Mouse (Mus musculus): ENCODE data around the gene Dlg2. TPM values are rescaled to one million over a fixed set of nuclear protein-coding genes. Genes with fewer than 3 reads are reported as not detected.

Gene Dlg2
- polyA plus RNA-seq, 1 experiment = 0.01 TPM

DNA sequence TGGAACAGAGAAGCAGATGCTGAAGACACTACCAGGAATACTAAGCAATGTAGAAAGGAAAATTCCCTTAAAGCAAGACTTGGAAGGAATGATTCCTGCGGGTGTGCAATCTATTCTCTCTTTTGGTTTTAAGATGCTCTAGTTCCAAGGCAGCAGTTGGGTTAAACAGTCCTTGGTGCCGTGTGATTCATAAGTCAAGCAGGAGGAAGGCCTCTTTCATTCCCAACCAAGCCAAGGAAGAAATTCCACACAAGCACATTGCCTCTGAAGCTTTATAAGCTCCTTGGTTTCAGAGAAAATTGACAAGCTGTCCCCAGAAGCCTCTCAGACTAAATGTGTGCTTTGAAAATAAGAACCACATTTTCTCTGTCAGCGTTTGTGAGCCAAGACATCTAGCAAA is 1309.4 kb downstream of the Dlg2 start:
- TF ChIP-seq USF1 (IDR thresholded peaks at IDR 0.05; ENCODE audit: low read depth) (no peak), MYOD1 (IDR thresholded peaks at IDR 0.05; ENCODE audit: control insufficient read depth, insufficient read length, low read depth) (no peak), MAX (IDR thresholded peaks at IDR 0.05) (no peak), FOSL1 (IDR thresholded peaks at IDR 0.05; ENCODE audit: insufficient read depth, low read length, poor library complexity, severe bottlenecking) (no peak), CTCF (IDR thresholded peaks at IDR 0.05; ENCODE audit: control insufficient read depth, insufficient read depth, insufficient read length) (no peak), MYOG (IDR thresholded peaks at IDR 0.05; ENCODE audit: control insufficient read depth, extremely low read depth, insufficient read length) (no peak), CEBPB (IDR thresholded peaks at IDR 0.05; ENCODE audit: low read depth) (no peak)
- Histone ChIP-seq H3K4me3 (ENCODE audit: insufficient read depth, poor library complexity, severe bottlenecking) (no peak overlapping the region), H3K27me3 (ENCODE audit: control insufficient read depth, insufficient read depth, insufficient read length) (no peaks in the 10 kb centered on the region), H3K36me3 (ENCODE audit: control insufficient read depth, insufficient read depth) (no peaks in the 10 kb centered on the region), H3ac (ENCODE audit: control insufficient read depth, insufficient read length, low read depth) (no peak overlapping the region), H3K79me3 (ENCODE audit: low read depth) (no peaks in the 10 kb centered on the region), H3K79me2 (ENCODE audit: control insufficient read depth, insufficient read depth) (no peaks in the 10 kb centered on the region)

DNA sequence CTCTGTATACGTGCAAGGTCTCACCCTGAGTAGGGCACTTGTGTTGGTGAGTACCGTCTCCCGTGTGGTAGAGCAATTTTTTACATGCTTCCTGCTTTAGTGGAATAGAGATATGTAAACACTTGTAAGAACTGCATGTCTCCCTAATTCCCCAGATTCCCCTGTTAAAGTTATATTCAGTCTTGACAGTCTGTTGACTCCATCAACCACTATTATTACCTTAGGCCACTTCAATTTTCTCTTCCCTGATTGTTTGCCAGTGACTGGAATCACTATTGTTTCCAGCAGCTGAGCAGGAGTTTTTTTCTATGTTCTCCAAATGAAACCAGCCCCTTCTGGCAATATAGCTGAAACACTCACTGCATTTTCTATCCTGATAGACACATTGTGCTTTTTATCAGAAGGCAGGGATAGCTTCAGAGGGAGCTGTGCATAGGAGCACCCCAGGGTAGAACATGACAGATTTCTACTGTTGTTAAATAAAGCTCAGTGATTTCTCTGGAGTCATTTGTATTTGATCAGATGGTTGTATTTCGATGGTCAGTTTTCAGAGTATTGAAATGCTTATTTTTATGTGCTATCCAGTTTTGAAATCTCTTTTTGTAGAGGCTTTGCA is 1314.6 kb downstream of the Dlg2 start:
- Histone ChIP-seq H3K4me3 (ENCODE audit: insufficient read depth, poor library complexity, severe bottlenecking) (no peak overlapping the region), H3K36me3 (ENCODE audit: control insufficient read depth, insufficient read depth) (no peaks in the 10 kb centered on the region), H3K27me3 (ENCODE audit: control insufficient read depth, insufficient read depth, insufficient read length) (no peaks in the 10 kb centered on the region), H3ac (ENCODE audit: control insufficient read depth, insufficient read length, low read depth) (no peak overlapping the region), H3K79me2 (ENCODE audit: control insufficient read depth, insufficient read depth) (no peaks in the 10 kb centered on the region), H3K79me3 (ENCODE audit: low read depth) (no peaks in the 10 kb centered on the region)
- no peak for TF ChIP-seq CTCF (IDR thresholded peaks at IDR 0.05; ENCODE audit: control insufficient read depth, insufficient read depth, insufficient read length)
- no peak for TF ChIP-seq MYOG (IDR thresholded peaks at IDR 0.05; ENCODE audit: control insufficient read depth, extremely low read depth, insufficient read length)
- TF ChIP-seq MAX (IDR thresholded peaks at IDR 0.05) = no peak
- TF ChIP-seq CEBPB (IDR thresholded peaks at IDR 0.05; ENCODE audit: low read depth) = no peak
- no peak for TF ChIP-seq MYOD1 (IDR thresholded peaks at IDR 0.05; ENCODE audit: control insufficient read depth, insufficient read length, low read depth)
- no peak for TF ChIP-seq FOSL1 (IDR thresholded peaks at IDR 0.05; ENCODE audit: insufficient read depth, low read length, poor library complexity, severe bottlenecking)
- TF ChIP-seq USF1 (IDR thresholded peaks at IDR 0.05; ENCODE audit: low read depth) = no peak

DNA sequence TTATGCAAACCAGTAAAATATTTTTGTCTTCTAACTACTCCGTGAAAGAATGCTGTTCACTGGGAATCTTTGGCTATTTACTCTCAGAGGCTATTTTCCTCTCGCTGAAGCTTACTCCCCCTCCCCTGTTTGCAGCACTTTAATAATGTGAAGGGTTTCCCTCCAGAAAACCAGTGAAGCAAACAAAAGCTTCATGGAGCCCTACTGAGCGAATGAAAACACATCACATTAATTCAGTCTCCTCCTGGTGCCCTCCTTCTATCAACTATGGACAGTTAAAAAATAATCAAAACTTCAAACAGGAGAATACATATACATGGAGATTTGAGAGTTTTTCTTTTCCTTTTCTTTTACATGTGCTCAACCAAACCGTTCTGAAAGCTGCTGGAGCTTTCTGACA is 1330.2 kb downstream of the Dlg2 start:
- Histone ChIP-seq H3K36me3 (ENCODE audit: control insufficient read depth, insufficient read depth) (no peaks in the 10 kb centered on the region), H3ac (ENCODE audit: control insufficient read depth, insufficient read length, low read depth) (no peak overlapping the region), H3K79me2 (ENCODE audit: control insufficient read depth, insufficient read depth) (no peaks in the 10 kb centered on the region), H3K79me3 (ENCODE audit: low read depth) (no peaks in the 10 kb centered on the region), H3K4me3 (ENCODE audit: insufficient read depth, poor library complexity, severe bottlenecking) (no peak overlapping the region), H3K27me3 (ENCODE audit: control insufficient read depth, insufficient read depth, insufficient read length) (no peaks in the 10 kb centered on the region)
- TF ChIP-seq MYOD1 (IDR thresholded peaks at IDR 0.05; ENCODE audit: control insufficient read depth, insufficient read length, low read depth) (no peak), CEBPB (IDR thresholded peaks at IDR 0.05; ENCODE audit: low read depth) (no peak), USF1 (IDR thresholded peaks at IDR 0.05; ENCODE audit: low read depth) (no peak), MAX (IDR thresholded peaks at IDR 0.05) (no peak), MYOG (IDR thresholded peaks at IDR 0.05; ENCODE audit: control insufficient read depth, extremely low read depth, insufficient read length) (no peak), CTCF (IDR thresholded peaks at IDR 0.05; ENCODE audit: control insufficient read depth, insufficient read depth, insufficient read length) (no peak), FOSL1 (IDR thresholded peaks at IDR 0.05; ENCODE audit: insufficient read depth, low read length, poor library complexity, severe bottlenecking) (no peak)

DNA sequence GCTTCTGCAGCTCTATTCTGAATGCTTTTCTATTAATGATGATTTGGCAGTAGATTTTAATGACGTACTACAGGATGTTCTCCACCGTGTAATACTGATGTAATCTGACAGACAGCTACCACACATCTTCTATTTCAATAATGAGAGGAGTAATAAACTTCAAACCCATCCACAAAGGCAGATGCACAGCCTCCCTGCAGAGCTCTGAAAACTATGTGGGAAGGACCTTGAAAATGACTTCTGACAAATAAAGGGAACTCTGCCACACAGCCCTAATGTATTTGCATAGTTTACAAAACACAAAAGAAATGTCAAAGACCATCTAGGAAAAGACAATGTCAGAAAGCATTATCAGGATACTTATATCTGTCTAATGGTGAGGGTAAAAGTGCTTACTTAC is 1334.3 kb downstream of the Dlg2 start:
- Histone ChIP-seq H3K79me3 (ENCODE audit: low read depth) (no peaks in the 10 kb centered on the region), H3K36me3 (ENCODE audit: control insufficient read depth, insufficient read depth) (no peaks in the 10 kb centered on the region), H3K4me3 (ENCODE audit: insufficient read depth, poor library complexity, severe bottlenecking) (no peak overlapping the region), H3ac (ENCODE audit: control insufficient read depth, insufficient read length, low read depth) (no peak overlapping the region), H3K27me3 (ENCODE audit: control insufficient read depth, insufficient read depth, insufficient read length) (no peaks in the 10 kb centered on the region), H3K79me2 (ENCODE audit: control insufficient read depth, insufficient read depth) (no peaks in the 10 kb centered on the region)
- TF ChIP-seq USF1 (IDR thresholded peaks at IDR 0.05; ENCODE audit: low read depth) (no peak), MAX (IDR thresholded peaks at IDR 0.05) (no peak), FOSL1 (IDR thresholded peaks at IDR 0.05; ENCODE audit: insufficient read depth, low read length, poor library complexity, severe bottlenecking) (no peak)

DNA sequence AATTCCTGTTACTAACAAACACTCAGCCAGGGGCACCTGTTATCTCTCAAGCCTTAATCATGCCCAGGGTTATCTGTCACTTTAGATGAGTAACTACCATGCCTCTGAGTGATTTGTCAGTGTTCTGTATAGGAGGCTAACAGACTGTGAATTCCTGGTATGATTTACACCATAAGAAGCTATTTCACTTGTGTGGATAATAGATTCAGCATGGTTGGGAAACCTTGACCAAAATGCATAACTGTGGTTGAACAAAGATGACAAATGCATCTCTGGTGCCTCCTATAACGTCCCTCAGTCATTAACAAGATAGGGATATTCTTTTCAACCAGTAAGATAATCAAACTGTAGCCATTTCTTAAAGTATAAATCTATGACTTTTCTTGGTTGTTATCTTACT is 1341.5 kb downstream of the Dlg2 start:
- TF ChIP-seq FOSL1 (IDR thresholded peaks at IDR 0.05; ENCODE audit: insufficient read depth, low read length, poor library complexity, severe bottlenecking) (no peak), CEBPB (IDR thresholded peaks at IDR 0.05; ENCODE audit: low read depth) (no peak), MAX (IDR thresholded peaks at IDR 0.05) (no peak), MYOG (IDR thresholded peaks at IDR 0.05; ENCODE audit: control insufficient read depth, extremely low read depth, insufficient read length) (no peak), USF1 (IDR thresholded peaks at IDR 0.05; ENCODE audit: low read depth) (no peak), CTCF (IDR thresholded peaks at IDR 0.05; ENCODE audit: control insufficient read depth, insufficient read depth, insufficient read length) (no peak), MYOD1 (IDR thresholded peaks at IDR 0.05; ENCODE audit: control insufficient read depth, insufficient read length, low read depth) (no peak)
- no peaks in the 10 kb centered on the region for H3K36me3 ChIP-seq (ENCODE audit: control insufficient read depth, insufficient read depth)
- H3K27me3 ChIP-seq (ENCODE audit: control insufficient read depth, insufficient read depth, insufficient read length) = no peaks in the 10 kb centered on the region
- H3ac ChIP-seq (ENCODE audit: control insufficient read depth, insufficient read length, low read depth) = no peak overlapping the region
- H3K79me3 ChIP-seq (ENCODE audit: low read depth) = no peaks in the 10 kb centered on the region
- no peak overlapping the region for H3K4me3 ChIP-seq (ENCODE audit: insufficient read depth, poor library complexity, severe bottlenecking)
- no peaks in the 10 kb centered on the region for H3K79me2 ChIP-seq (ENCODE audit: control insufficient read depth, insufficient read depth)

DNA sequence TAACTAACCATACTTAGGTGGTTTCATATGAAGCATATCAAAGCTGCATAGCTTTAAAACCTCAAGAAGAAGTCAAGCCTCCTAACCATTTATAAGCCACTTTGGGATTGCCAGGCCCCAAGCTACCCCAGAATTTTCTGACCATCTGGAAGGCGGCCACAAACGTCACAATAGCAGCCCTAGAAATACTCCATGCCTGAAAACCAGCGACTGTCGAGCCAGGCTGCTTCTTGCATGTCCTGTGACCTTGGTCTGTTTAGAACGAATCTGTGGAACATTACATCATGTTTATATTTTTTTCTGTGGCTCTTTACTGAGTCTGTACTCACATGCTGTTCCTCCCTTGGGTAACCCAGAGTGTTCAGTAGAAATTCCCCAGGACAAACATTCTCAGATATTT is 1355.7 kb downstream of the Dlg2 start:
- no peak for TF ChIP-seq USF1 (IDR thresholded peaks at IDR 0.05; ENCODE audit: low read depth)
- no peak for TF ChIP-seq MYOD1 (IDR thresholded peaks at IDR 0.05; ENCODE audit: control insufficient read depth, insufficient read length, low read depth)
- no peak for TF ChIP-seq FOSL1 (IDR thresholded peaks at IDR 0.05; ENCODE audit: insufficient read depth, low read length, poor library complexity, severe bottlenecking)
- TF ChIP-seq MAX (IDR thresholded peaks at IDR 0.05) = no peak
- TF ChIP-seq CTCF (IDR thresholded peaks at IDR 0.05; ENCODE audit: control insufficient read depth, insufficient read depth, insufficient read length) = no peak
- TF ChIP-seq CEBPB (IDR thresholded peaks at IDR 0.05; ENCODE audit: low read depth) = no peak
- TF ChIP-seq MYOG (IDR thresholded peaks at IDR 0.05; ENCODE audit: control insufficient read depth, extremely low read depth, insufficient read length) = no peak
- no peaks in the 10 kb centered on the region for H3K79me2 ChIP-seq (ENCODE audit: control insufficient read depth, insufficient read depth)
- no peak overlapping the region for H3ac ChIP-seq (ENCODE audit: control insufficient read depth, insufficient read length, low read depth)
- no peaks in the 10 kb centered on the region for H3K36me3 ChIP-seq (ENCODE audit: control insufficient read depth, insufficient read depth)
- H3K4me3 ChIP-seq (ENCODE audit: insufficient read depth, poor library complexity, severe bottlenecking) = no peak overlapping the region
- no peaks in the 10 kb centered on the region for H3K27me3 ChIP-seq (ENCODE audit: control insufficient read depth, insufficient read depth, insufficient read length)
- H3K79me3 ChIP-seq (ENCODE audit: low read depth) = no peaks in the 10 kb centered on the region

All from C2C12 (cell line).